In genomic region chr11:61266551-61267533, GRCm38 (mm10) we compare ENCODE assay signal across 8 mouse cellular contexts. TPM values are rescaled to one million over a fixed set of nuclear protein-coding genes. Genes with fewer than 3 reads are reported as not detected.
DNase-seq lines count a peak whose midpoint lies in the region; ATAC-seq lines count a peak whose summit lies in the region.

Gene Aldh3a2 (minus strand): TSS chr11:61267464.

- H3K9ac ChIP-seq in heart, embryonic 14.5 days (ENCODE audit: low read length): peak within 1 kb of the TSS; percentile 91
- peak within 1 kb of the TSS; percentile 84 for H3K9ac ChIP-seq in liver, embryonic 13.5 days
- peak within 1 kb of the TSS; percentile 91 for H3K9ac ChIP-seq in stomach, embryonic 16.5 days (ENCODE audit: low read length)

- H3K4me2 ChIP-seq in heart, embryonic 14.5 days (ENCODE audit: low read length): peak within 1 kb of the TSS; percentile 68
- H3K4me2 ChIP-seq in liver, embryonic 13.5 days: peak within 1 kb of the TSS; percentile 93
- H3K4me2 ChIP-seq in stomach, embryonic 16.5 days (ENCODE audit: low read depth, low read length): peak within 1 kb of the TSS; percentile 78

- peak; percentile 97 for DNase-seq in CD4-positive, CD25-positive, alpha-beta regulatory T cell, adult 2 months (ENCODE audit: low read depth, low spot score)
- peak; percentile 87 for DNase-seq in fibroblast of lung, adult 2 months (ENCODE audit: low read depth)
- DNase-seq in kidney, postnatal 14 days: peak; percentile 96
- DNase-seq in liver, embryonic 13.5 days: peak; percentile 93
- peak; percentile 96 for DNase-seq in neural tube, embryonic 10.5 days (ENCODE audit: extremely low spot score, low spot score)

- H3K9me3 ChIP-seq in heart, embryonic 14.5 days (ENCODE audit: control insufficient read depth, low read length): no peaks in the 10 kb centered on the region
- H3K9me3 ChIP-seq in liver, embryonic 13.5 days (replicated peaks): no peaks in the 10 kb centered on the region
- H3K9me3 ChIP-seq in stomach, embryonic 16.5 days (replicated peaks; ENCODE audit: control insufficient read depth, low read length): no peaks in the 10 kb centered on the region

- peak; percentile 99 for ATAC-seq in heart, embryonic 14.5 days (ENCODE audit: insufficient number of reproducible peaks, insufficient read depth, low FRiP score, low read depth)
- ATAC-seq in liver, embryonic 13.5 days (ENCODE audit: low read depth): peak; percentile 96
- peak; percentile 98 for ATAC-seq in stomach, embryonic 16.5 days (ENCODE audit: insufficient read depth, low FRiP score)

- peaks cover 33% of the 10 kb centered on the region for H3K36me3 ChIP-seq in heart, embryonic 14.5 days (ENCODE audit: control insufficient read depth, insufficient read depth, low read length)
- H3K36me3 ChIP-seq in liver, embryonic 13.5 days: peaks cover 24% of the 10 kb centered on the region
- H3K36me3 ChIP-seq in stomach, embryonic 16.5 days (ENCODE audit: control insufficient read depth, insufficient read depth, low read length): peaks cover 6% of the 10 kb centered on the region

- no peaks in the 10 kb centered on the region for H3K4me1 ChIP-seq in brown adipose tissue, adult 24 weeks (ENCODE audit: control insufficient read depth, insufficient read depth, insufficient read length, low read length)
- 0 out of 4 replicates have a peak, but pooled peaks cover 0 to 9% of the 10 kb centered on the region in 2 experiments for H3K4me1 ChIP-seq in heart, embryonic 14.5 days (ENCODE audit: control insufficient read depth in 2 of 2, insufficient read depth in 2 of 2, low read length in 2 of 2)
- H3K4me1 ChIP-seq in liver, embryonic 13.5 days (replicated peaks): peaks cover 50% of the 10 kb centered on the region
- H3K4me1 ChIP-seq in stomach, embryonic 16.5 days (ENCODE audit: control insufficient read depth, insufficient read depth, low read length): peaks cover 10% of the 10 kb centered on the region; the same call in 1 of the 2 replicates

- no peaks in the 10 kb centered on the region for H3K27me3 ChIP-seq in heart, embryonic 14.5 days (ENCODE audit: control insufficient read depth, insufficient read depth, low read length)
- no peaks in the 10 kb centered on the region for H3K27me3 ChIP-seq in liver, embryonic 13.5 days
- H3K27me3 ChIP-seq in stomach, embryonic 16.5 days (ENCODE audit: control insufficient read depth, insufficient read depth, low read length): no peaks in the 10 kb centered on the region

- H3K27ac ChIP-seq in brown adipose tissue, adult 24 weeks (replicated peaks; ENCODE audit: low read depth, low read length): peak within 1 kb of the TSS; percentile 86
- H3K27ac ChIP-seq in heart, embryonic 14.5 days (replicated peaks in 1 of 2; ENCODE audit: control insufficient read depth in 1 of 2, insufficient read depth in 1 of 2, low read depth in 2 of 2, low read length in 2 of 2): peak within 1 kb of the TSS; percentile 82 to 92
- peak within 1 kb of the TSS; percentile 91 for H3K27ac ChIP-seq in liver, embryonic 13.5 days
- peak within 1 kb of the TSS; percentile 99 for H3K27ac ChIP-seq in stomach, embryonic 16.5 days (ENCODE audit: low read length)

- H3K4me3 ChIP-seq in brown adipose tissue, adult 24 weeks (ENCODE audit: insufficient read depth, low read depth, low read length): peak within 1 kb of the TSS; percentile 84
- H3K4me3 ChIP-seq in heart, embryonic 14.5 days (ENCODE audit: control insufficient read depth in 1 of 2, insufficient read depth in 1 of 2, low read depth in 1 of 2, low read length in 2 of 2): peak within 1 kb of the TSS; percentile 67 to 90
- H3K4me3 ChIP-seq in liver, embryonic 13.5 days (replicated peaks): peak within 1 kb of the TSS; percentile 80
- H3K4me3 ChIP-seq in stomach, embryonic 16.5 days (replicated peaks; ENCODE audit: low read length): peak within 1 kb of the TSS; percentile 84

- 1% methylated on average over 58 of the region's 58 CpGs for WGBS in heart, embryonic 14.5 days
- WGBS in liver, embryonic 13.5 days (ENCODE audit: insufficient replicate concordance): under 1% methylated on average over 58 of the region's 58 CpGs
- under 1% methylated on average over 58 of the region's 58 CpGs for WGBS in stomach, embryonic 16.5 days

RNA-seq across cellular contexts. Expression of gene Aldh3a2, which starts in this region (rescaled TPM):
- polyA plus RNA-seq in brown adipose tissue, adult 24 weeks (2012; ENCODE audit: insufficient read depth, insufficient read length, missing spikeins): 25.9 and 29.9 TPM in 2 replicates
- polyA plus RNA-seq in heart, embryonic 14.5 days (2014; fragmentation: Nextera tagmentation; extraction: Ambion mirVana): 35.7 and 43.8 TPM in 2 replicates
- 21.1 and 24.2 TPM in 2 replicates for polyA plus RNA-seq in liver, embryonic 13.5 days (2015; fragmentation: Nextera tagmentation; extraction: Ambion mirVana)
- polyA plus RNA-seq in stomach, embryonic 16.5 days (2015; fragmentation: Nextera tagmentation; extraction: Ambion mirVana): 52.2 and 54.9 TPM in 2 replicates

Comparison
In these comparisons a context has a peak if more than half of its experiments do, and no peak if none do; other contexts are left out.
1. Peak in every context shown above with its lines: DNase-seq, ATAC-seq, H3K4me3 ChIP-seq and H3K27ac ChIP-seq.